Mouse (Mus musculus) intestine, postnatal 0 days (tissue): Measurements from ENCODE around the gene Dgke. TPM values are rescaled to one million over a fixed set of nuclear protein-coding genes. Genes with fewer than 3 reads are reported as not detected.

Experiments used
- ATAC-seq: fragments of 200-750 bp; cut with Nextera tagmentation; 2 replicates; pipeline ENCODE4 v1.8.0; 2017; ENCODE audit warnings: mild to moderate bottlenecking, moderate TSS enrichment, moderate library complexity
- H3K27ac ChIP-seq: fragments of 300-500 bp; sonication (generic); 2 replicates; pipeline ENCODE4 v1.5.1; 2014; ENCODE audit warnings: mild to moderate bottlenecking, low read depth, low read length, moderate library complexity
- H3K27me3 ChIP-seq: fragments of 300-500 bp; sonication (generic); replicated peaks from 2 replicates; pipeline ENCODE4 v1.6.1; 2014; ENCODE audit warnings: low read length, mixed read lengths; ENCODE audit not compliant: control insufficient read depth, insufficient read depth
- H3K36me3 ChIP-seq: fragments of 300-500 bp; sonication (generic); 2 replicates; pipeline ENCODE4 v1.6.1; 2014; ENCODE audit warnings: mild to moderate bottlenecking, moderate library complexity; ENCODE audit not compliant: control insufficient read depth, insufficient read depth
- H3K4me1 ChIP-seq: fragments of 300-500 bp; sonication (generic); replicated peaks from 2 replicates; pipeline ENCODE4 v1.6.1; 2014; ENCODE audit warnings: antibody characterized with exemption, low read length, mixed read lengths; ENCODE audit not compliant: control insufficient read depth, insufficient read depth
- H3K4me2 ChIP-seq: fragments of 300-500 bp; sonication (generic); replicated peaks from 2 replicates; pipeline ENCODE4 v1.6.1; 2014; ENCODE audit warnings: low read depth, mild to moderate bottlenecking, moderate library complexity
- H3K4me3 ChIP-seq: fragments of 300-500 bp; sonication (generic); 2 replicates; pipeline ENCODE4 v1.5.1; 2014; ENCODE audit warnings: low read depth, low read length
- H3K9ac ChIP-seq: fragments of 300-500 bp; sonication (generic); 2 replicates; pipeline ENCODE4 v1.6.1; 2014; ENCODE audit warnings: mild to moderate bottlenecking, low read depth, low read length
- H3K9me3 ChIP-seq: fragments of 300-500 bp; sonication (generic); 2 replicates; pipeline ENCODE4 v1.6.1; 2016; ENCODE audit warnings: mixed run types; ENCODE audit not compliant: control insufficient read depth
- CTCF ChIP-seq: sonication (generic); IDR thresholded peaks from 2 replicates; pipeline ENCODE4 v1.5.1; 2016; ENCODE audit warnings: low read depth, mild to moderate bottlenecking, control low read depth, antibody characterized with exemption, moderate library complexity
- WGBS: fragments of 180-500 bp; shearing (Covaris S2); extraction: QIAGEN DNeasy Blood & Tissue Kit; methylation state at CpG from one replicate; pipeline ENCODE4 v1.1.7; 2014; 5-methylcytosine and 5-hydroxymethylcytosine counted together
- polyA plus RNA-seq: library from polyadenylated mRNA; unstranded; fragments of >200 nt; fragmentation: Nextera tagmentation; extraction: Ambion mirVana; gene quantifications from 2 replicates; pipeline ENCODE4 v1.2.1, GENCODE M21; 2015

Gene Dgke
- polyA plus RNA-seq, 1 experiment from 2014 or later = 1.7 TPM

DNA sequence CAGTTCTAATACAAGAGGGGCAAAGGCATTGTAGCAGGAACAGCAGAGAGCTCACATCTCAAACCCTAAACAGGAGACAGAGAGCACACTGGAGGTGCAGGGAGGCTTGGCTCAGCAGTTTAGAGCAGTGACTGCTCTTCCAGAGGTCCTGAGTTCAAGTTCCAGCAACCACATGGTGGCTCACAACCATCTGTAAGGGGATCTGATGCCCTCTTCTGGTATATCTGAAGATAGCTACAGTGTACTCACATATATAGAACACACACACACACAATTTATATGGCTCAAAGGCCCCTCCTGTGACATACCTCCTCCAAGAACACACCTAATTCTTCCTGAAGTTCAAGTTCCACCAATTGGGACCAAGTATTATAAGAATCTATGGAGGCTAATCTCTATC lies 32.1 kb downstream of the Dgke start:
- no peak for ATAC-seq
- peak; percentile 51 for TF ChIP-seq CTCF

DNA sequence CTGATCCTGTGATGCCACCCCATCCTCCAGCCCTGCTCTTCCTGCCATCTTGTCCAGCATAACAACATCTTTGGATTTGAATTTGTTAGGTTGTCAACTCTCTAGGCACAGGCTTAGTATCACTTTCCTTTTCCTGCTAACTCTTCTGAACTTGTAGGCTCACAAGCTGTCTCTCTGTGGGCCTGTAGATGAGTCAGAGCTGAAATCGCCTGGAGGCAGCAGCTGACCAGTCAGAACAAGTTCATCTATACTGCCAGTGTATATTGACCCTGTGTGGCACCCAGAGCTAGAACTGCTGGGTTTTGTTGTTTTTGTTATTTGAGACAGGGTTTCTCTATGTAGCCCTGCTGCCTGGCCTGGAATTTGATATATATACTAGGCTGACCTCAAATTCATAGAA lies 35.5 kb downstream of the Dgke start:
- H3K27me3 ChIP-seq = no peaks in the 10 kb centered on the region
- no peak for TF ChIP-seq CTCF
- no peak overlapping the region for H3K4me2 ChIP-seq
- no peak overlapping the region for H3K9ac ChIP-seq
- H3K27ac ChIP-seq = no peak overlapping the region
- WGBS = 59% methylated on average over 1 of the region's 1 CpGs
- H3K4me1 ChIP-seq = 0 out of 2 replicates have a peak, but pooled peaks cover 4% of the 10 kb centered on the region
- no peaks in the 10 kb centered on the region for H3K9me3 ChIP-seq
- H3K36me3 ChIP-seq = no peaks in the 10 kb centered on the region
- no peak overlapping the region for H3K4me3 ChIP-seq
- 0 out of 2 replicates have a peak, but pooled peaks have one; percentile 28 for ATAC-seq

More for the DNA sequence above, 32.1 kb downstream of the Dgke start:
- H3K4me1 ChIP-seq = no peaks in the 10 kb centered on the region
- no peak overlapping the region for H3K4me3 ChIP-seq
- H3K27ac ChIP-seq = no peak overlapping the region
- no peak overlapping the region for H3K4me2 ChIP-seq
- H3K36me3 ChIP-seq = no peaks in the 10 kb centered on the region
- H3K9ac ChIP-seq = no peak overlapping the region
- no peaks in the 10 kb centered on the region for H3K27me3 ChIP-seq
- no peaks in the 10 kb centered on the region for H3K9me3 ChIP-seq

DNA sequence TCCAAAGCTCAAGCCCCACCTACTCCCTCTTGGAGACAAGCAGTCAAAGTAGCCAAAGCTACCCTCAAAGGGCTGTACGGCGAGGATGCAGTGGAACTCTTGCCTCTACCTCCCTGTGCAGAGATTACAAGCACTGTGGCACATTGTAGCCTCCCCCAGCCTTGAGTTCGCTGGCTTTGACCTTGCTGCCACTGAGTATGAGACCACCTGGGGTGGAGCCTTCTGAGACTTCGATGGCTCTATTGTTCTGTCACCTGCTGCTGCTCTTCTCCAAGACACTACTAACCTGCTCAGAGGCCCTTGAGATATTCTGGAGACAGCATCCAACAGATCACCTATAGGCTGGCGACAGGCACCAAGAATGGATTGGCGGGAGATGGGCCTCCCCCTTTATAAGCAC lies 36.1 kb downstream of the Dgke start:
- Histone ChIP-seq H3K4me1 (0 out of 2 replicates have a peak, but pooled peaks cover 4% of the 10 kb centered on the region), H3K4me2 (no peak overlapping the region), H3K27me3 (no peaks in the 10 kb centered on the region), H3K9me3 (no peaks in the 10 kb centered on the region), H3K27ac (no peak overlapping the region), H3K4me3 (no peak overlapping the region), H3K36me3 (no peaks in the 10 kb centered on the region), H3K9ac (no peak overlapping the region)
- ATAC-seq = no peak
- TF ChIP-seq CTCF = no peak
- WGBS = 84% methylated on average over 6 of the region's 6 CpGs

DNA sequence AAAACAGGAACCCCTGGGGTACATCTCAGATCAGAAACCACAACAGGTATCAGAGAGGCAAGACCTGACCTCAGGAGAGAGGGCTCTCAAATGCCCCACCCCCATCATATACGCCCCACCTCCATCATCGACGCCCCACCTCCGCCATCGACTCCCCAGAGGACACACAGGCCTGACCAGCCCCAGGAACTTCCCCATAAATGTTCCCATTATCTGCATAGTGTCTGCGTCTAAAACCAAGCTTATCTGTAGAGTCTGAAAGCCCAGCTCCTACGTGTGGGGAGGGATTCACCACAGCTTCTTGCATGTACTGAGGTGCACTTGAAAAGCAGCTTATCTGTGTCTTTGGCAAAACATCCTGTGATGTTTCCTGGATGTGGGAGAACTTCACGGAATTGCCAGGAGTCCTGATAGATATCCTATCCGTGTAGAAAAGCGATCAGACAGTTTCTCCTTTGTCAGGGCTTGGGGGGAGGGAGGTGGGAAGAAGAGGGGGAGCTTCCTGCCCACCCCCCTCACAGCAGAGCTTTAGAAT lies 37.7 kb downstream of the Dgke start:
- H3K4me3 ChIP-seq = no peak overlapping the region
- ATAC-seq = no peak
- no peak overlapping the region for H3K9ac ChIP-seq
- H3K36me3 ChIP-seq = no peaks in the 10 kb centered on the region
- 0 out of 2 replicates have a peak, but pooled peaks cover 4% of the 10 kb centered on the region for H3K4me1 ChIP-seq
- H3K27me3 ChIP-seq = no peaks in the 10 kb centered on the region
- WGBS = 30% methylated on average over 10 of the region's 10 CpGs
- H3K4me2 ChIP-seq = no peak overlapping the region
- no peak for TF ChIP-seq CTCF
- H3K27ac ChIP-seq = 0 out of 2 replicates have a peak overlapping the region, but pooled peaks have one; percentile 35
- H3K9me3 ChIP-seq = no peaks in the 10 kb centered on the region

DNA sequence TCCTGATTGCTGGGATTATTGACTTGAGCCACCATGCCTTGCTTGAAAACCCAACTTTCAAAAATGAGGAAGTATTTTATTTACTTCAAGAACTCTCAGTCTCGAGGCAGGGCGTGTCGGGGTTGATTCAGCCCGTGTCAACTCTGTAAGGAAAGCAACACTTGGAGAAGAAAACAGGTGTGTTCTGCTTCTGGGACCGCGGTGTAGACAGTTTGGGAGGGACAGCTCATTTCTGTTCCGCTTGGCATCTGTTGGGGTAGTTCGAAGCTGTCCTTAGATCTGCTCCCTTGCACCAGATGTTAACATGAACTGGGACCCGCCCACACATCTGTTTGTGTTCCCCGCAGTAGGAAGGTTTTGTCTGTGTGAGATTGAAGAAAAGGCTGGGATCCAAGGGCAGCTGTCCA lies 38.7 kb downstream of the Dgke start:
- H3K36me3 ChIP-seq = no peaks in the 10 kb centered on the region
- H3K9me3 ChIP-seq = no peaks in the 10 kb centered on the region
- H3K9ac ChIP-seq = no peak overlapping the region
- peak overlapping the region; percentile 54 for H3K27ac ChIP-seq
- no peak; the same call in 1 of the 2 replicates for ATAC-seq
- no peak overlapping the region; the same call in 1 of the 2 replicates for H3K4me2 ChIP-seq
- WGBS = 31% methylated on average over 10 of the region's 10 CpGs
- TF ChIP-seq CTCF = no peak
- H3K27me3 ChIP-seq = no peaks in the 10 kb centered on the region
- H3K4me1 ChIP-seq = 0 out of 2 replicates have a peak, but pooled peaks cover 9% of the 10 kb centered on the region
- H3K4me3 ChIP-seq = no peak overlapping the region

DNA sequence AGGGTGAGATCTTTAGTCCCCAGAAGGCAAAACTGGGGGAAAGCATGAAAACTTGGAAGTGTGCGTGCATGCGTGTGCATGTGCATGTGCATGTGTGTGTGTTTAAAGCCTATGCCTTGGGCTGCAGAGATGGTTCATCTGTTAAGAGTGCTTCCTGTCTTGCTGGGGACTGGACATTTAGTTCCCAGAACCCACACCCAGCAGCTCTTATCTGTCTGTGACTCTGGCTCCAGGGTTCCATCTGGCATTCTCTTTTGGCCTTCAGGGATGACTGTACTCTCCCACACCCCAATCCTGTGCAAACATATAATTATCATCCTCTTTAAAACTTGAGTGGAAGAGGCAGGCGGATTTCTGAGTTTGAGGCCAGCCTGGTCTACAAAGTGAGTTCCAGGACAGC lies 40.5 kb downstream of the Dgke start:
- TF ChIP-seq CTCF = no peak
- no peaks in the 10 kb centered on the region for H3K9me3 ChIP-seq
- no peak overlapping the region for H3K9ac ChIP-seq
- 81% methylated on average over 3 of the region's 3 CpGs for WGBS
- no peak overlapping the region for H3K4me2 ChIP-seq
- H3K4me3 ChIP-seq = no peak overlapping the region
- H3K4me1 ChIP-seq = peaks cover 12% of the 10 kb centered on the region; the same call in 1 of the 2 replicates
- ATAC-seq = no peak
- no peaks in the 10 kb centered on the region for H3K36me3 ChIP-seq
- H3K27me3 ChIP-seq = no peaks in the 10 kb centered on the region
- no peak overlapping the region; the same call in 1 of the 2 replicates for H3K27ac ChIP-seq

DNA sequence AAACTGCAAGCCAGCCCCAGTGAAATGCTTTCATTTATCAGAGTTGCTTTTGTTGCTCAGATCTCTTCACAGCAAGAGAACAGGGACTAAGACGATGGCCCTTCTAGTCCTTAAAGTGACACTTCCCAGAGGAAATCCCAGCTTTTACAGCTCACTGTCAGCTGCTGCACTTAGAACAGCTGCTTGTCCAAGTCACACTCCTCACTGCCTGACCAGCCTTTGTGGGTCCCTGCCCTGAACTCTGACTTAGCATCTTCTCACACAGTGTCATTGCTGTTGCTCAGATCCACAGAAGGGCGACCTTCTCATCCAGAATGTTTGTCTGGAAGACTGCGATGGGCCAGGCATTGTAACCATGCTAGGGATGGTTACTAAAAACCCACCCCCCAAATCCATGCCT lies 41.0 kb downstream of the Dgke start:
- no peak for TF ChIP-seq CTCF
- 79% methylated on average over 3 of the region's 3 CpGs for WGBS
- H3K27me3 ChIP-seq = no peaks in the 10 kb centered on the region
- H3K36me3 ChIP-seq = peaks cover 4% of the 10 kb centered on the region
- ATAC-seq = no peak
- no peaks in the 10 kb centered on the region for H3K9me3 ChIP-seq
- peak overlapping the region; percentile 31; the same call in 1 of the 2 replicates for H3K27ac ChIP-seq
- H3K4me3 ChIP-seq = no peak overlapping the region
- H3K4me2 ChIP-seq = no peak overlapping the region
- no peak overlapping the region for H3K9ac ChIP-seq
- peaks cover 14% of the 10 kb centered on the region; the same call in 1 of the 2 replicates for H3K4me1 ChIP-seq
